Mouse (Mus musculus) embryonic facial prominence, embryonic 12.5 days (tissue): ENCODE results near the gene Tepp. TPM values are rescaled to one million over a fixed set of nuclear protein-coding genes. Genes with fewer than 3 reads are reported as not detected.

Experiments
- ATAC-seq: fragments of 200-750 bp; cut with Nextera tagmentation; 2 replicates; pipeline ENCODE4 v1.8.0; 2017; ENCODE audit not compliant: insufficient number of reproducible peaks, insufficient read depth, low FRiP score, low TSS enrichment
- H3K27ac ChIP-seq: fragments of 300-500 bp; sonication (generic); 2 replicates; pipeline ENCODE4 v1.5.1; 2016; ENCODE audit warnings: mild to moderate bottlenecking
- H3K27me3 ChIP-seq: fragments of 300-500 bp; sonication (generic); 2 replicates; pipeline ENCODE4 v1.6.1; 2016; ENCODE audit warnings: mild to moderate bottlenecking, moderate library complexity
- H3K36me3 ChIP-seq: fragments of 300-500 bp; sonication (generic); 2 replicates; pipeline ENCODE4 v1.6.1; 2016; ENCODE audit warnings: mild to moderate bottlenecking
- H3K4me1 ChIP-seq: fragments of 300-500 bp; sonication (generic); 2 replicates; pipeline ENCODE4 v1.6.1; 2016
- H3K4me2 ChIP-seq: fragments of 300-500 bp; sonication (generic); replicated peaks from 2 replicates; pipeline ENCODE4 v1.6.1; 2016; ENCODE audit warnings: mild to moderate bottlenecking, moderate library complexity
- H3K4me3 ChIP-seq: fragments of 300-500 bp; sonication (generic); 2 replicates; pipeline ENCODE4 v1.5.1; 2016; ENCODE audit warnings: mild to moderate bottlenecking
- H3K9ac ChIP-seq: fragments of 300-500 bp; sonication (generic); 2 replicates; pipeline ENCODE4 v1.6.1; 2016; ENCODE audit warnings: mild to moderate bottlenecking, moderate library complexity
- H3K9me3 ChIP-seq: fragments of 300-500 bp; sonication (generic); 2 replicates; pipeline ENCODE4 v1.6.1; 2016; ENCODE audit warnings: mild to moderate bottlenecking, moderate library complexity
- WGBS: fragments of 180-500 bp; shearing (Covaris S2); methylation state at CpG from one replicate; pipeline ENCODE4 v1.1.7; 2016; 5-methylcytosine and 5-hydroxymethylcytosine counted together
- polyA plus RNA-seq: library from polyadenylated mRNA; unstranded; fragments of >200 nt; fragmentation: Nextera tagmentation; extraction: Ambion mirVana; gene quantifications from 2 replicates; pipeline ENCODE4 v1.2.1, GENCODE M21; 2016

The Tepp gene
- 0.99 TPM in 1 of 2 replicates, not detected in the other for polyA plus RNA-seq

DNA sequence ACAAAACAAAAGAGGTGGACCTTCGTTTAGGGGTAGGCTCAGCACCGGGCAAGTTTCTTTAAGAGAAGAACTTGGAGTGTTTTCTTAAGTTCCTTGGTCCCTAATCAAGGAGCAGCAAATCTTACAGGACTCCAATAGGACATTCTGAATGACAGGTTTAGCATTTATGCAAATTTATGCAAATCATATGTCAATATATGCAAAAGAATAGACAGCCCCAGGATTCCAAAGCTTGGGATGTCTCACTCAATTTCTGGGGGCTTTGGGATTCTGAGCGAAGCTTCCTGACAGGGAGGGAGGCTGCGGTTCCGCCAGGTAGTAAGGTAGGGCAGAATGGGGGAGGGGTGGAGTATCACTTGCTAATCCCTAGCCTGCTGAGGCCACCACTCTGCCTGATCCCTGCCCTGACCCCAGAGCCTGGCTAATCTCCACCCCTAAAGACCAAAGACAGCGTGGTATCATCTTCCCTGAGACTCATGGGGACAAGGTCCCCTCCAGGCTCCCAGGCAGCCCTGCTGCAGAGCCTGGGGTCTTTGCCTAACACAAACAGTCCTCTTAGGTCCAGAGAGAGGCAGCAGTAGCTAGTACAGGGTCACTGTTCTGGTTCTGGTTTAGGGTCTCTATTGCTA, at the start of gene Tepp:
Gene Tepp (plus strand): TSS at position 225 of the 629 bp plus-strand sequence.
- WGBS = 28% methylated on average over 6 of the region's 6 CpGs
- no peak within 1 kb of the TSS for H3K27ac ChIP-seq
- H3K36me3 ChIP-seq = no peaks in the 10 kb centered on the region
- H3K27me3 ChIP-seq = no peaks in the 10 kb centered on the region
- no peak within 1 kb of the TSS for H3K9ac ChIP-seq
- H3K9me3 ChIP-seq = no peaks in the 10 kb centered on the region
- no peak for ATAC-seq
- H3K4me3 ChIP-seq = no peak within 1 kb of the TSS
- peaks cover 3% of the 10 kb centered on the region; the same call in 1 of the 2 replicates for H3K4me1 ChIP-seq
- H3K4me2 ChIP-seq = no peak within 1 kb of the TSS

DNA sequence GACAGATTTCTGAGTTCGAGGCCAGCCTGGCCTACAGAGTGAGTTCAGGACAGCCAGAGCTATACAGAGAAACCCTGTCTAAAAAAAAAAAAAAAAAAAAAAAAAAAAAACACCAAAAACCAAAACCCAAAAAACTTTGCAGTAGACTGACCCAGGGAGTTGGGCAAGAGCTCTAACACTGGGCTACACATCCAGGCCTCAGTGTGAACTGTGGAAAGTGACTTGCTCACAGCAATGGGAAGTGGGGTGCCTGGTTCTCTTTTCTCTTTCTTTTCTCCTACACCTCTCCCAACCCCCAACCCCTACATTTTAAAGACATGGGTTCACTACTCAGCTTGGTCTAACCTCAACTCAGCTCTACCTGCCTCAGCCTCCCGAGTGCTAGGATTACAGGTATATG, 48.2 kb upstream of the Tepp start:
- H3K27me3 ChIP-seq = no peaks in the 10 kb centered on the region

DNA sequence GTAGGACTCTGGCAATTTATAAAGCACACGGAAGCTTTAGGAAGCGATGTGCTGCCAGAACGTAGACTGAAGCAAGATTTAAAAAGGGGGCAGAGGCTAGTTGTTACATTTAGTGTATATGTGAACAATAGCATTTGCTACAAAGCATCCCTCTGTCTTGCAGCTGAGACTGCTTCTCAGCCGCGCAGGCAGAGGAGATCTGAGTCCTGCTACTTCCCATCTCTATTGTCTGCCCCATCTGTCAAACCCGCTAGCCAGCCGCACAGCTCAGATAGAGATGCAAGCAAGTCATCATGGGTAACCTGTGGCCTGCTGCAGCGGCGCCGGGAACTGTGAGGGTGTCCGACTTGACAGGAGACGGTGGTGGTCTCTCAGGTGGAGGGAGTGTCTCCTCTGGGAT, 39.9 kb upstream of the Tepp start:
- ATAC-seq = no peak
- no peaks in the 10 kb centered on the region for H3K36me3 ChIP-seq
- WGBS = 75% methylated on average over 12 of the region's 12 CpGs
- no peak overlapping the region for H3K4me3 ChIP-seq
- H3K4me2 ChIP-seq = no peak overlapping the region
- H3K27me3 ChIP-seq = 0 out of 2 replicates have a peak, but pooled peaks cover 4% of the 10 kb centered on the region
- no peak overlapping the region for H3K27ac ChIP-seq
- no peaks in the 10 kb centered on the region for H3K4me1 ChIP-seq
- no peaks in the 10 kb centered on the region for H3K9me3 ChIP-seq
- no peak overlapping the region for H3K9ac ChIP-seq

More for the DNA sequence above, 48.2 kb upstream of the Tepp start:
- Histone ChIP-seq H3K4me1 (no peaks in the 10 kb centered on the region), H3K4me3 (no peak overlapping the region), H3K9me3 (no peaks in the 10 kb centered on the region), H3K9ac (no peak overlapping the region), H3K4me2 (no peak overlapping the region), H3K27ac (no peak overlapping the region), H3K36me3 (no peaks in the 10 kb centered on the region)
- 85% methylated on average over 2 of the region's 2 CpGs for WGBS
- ATAC-seq = no peak

DNA sequence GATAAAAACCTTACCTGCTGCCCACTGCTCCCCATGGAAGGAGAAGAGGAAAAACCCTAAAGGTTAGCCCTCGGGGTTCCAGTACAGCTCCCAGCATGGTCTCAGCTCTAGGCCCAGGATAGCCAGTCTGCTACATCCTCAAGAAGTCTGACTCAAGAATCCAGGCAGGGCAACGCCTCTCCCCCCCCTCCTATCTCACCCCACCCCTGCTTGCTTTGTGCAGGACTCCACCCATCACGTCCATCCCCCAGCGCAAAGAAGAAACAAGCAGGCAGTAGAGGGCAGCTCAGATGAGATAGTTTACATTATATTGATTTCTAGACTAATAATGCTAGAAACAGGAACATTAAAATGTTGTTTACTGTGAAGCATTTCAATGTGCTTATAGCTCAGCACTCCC, 38.5 kb upstream of the Tepp start:
- WGBS = 23% methylated on average over 4 of the region's 4 CpGs
- Histone ChIP-seq H3K9ac (no peak overlapping the region), H3K9me3 (no peaks in the 10 kb centered on the region), H3K4me3 (no peak overlapping the region), H3K36me3 (no peaks in the 10 kb centered on the region), H3K4me2 (no peak overlapping the region), H3K27me3 (0 out of 2 replicates have a peak, but pooled peaks cover 4% of the 10 kb centered on the region), H3K27ac (no peak overlapping the region), H3K4me1 (no peaks in the 10 kb centered on the region)
- ATAC-seq = no peak

DNA sequence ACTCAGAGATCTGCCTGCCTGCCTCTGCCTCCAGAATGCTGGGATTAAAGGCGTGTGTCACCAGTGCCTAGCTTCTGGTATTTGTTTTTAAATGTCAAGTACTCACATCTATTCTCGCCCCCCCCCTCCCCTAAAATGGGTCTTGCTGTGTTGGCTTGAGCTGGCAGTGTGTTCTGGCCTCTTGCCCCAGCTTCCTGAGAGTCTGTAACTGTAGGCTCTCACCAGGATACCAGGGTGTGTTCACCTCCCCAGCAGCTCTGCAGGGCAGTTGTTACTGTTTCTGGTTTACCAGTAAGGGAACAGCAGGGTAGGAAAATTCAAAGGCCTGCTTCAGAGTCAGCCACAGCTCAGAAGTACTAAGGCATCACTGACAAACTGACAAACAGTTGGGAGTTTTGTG, 37.5 kb upstream of the Tepp start:
- Histone ChIP-seq H3K27ac (no peak overlapping the region), H3K27me3 (0 out of 2 replicates have a peak, but pooled peaks cover 4% of the 10 kb centered on the region), H3K4me1 (no peaks in the 10 kb centered on the region), H3K36me3 (no peaks in the 10 kb centered on the region), H3K4me2 (no peak overlapping the region), H3K9ac (no peak overlapping the region), H3K9me3 (no peaks in the 10 kb centered on the region), H3K4me3 (no peak overlapping the region)
- no peak for ATAC-seq
- 37% methylated on average over 2 of the region's 2 CpGs for WGBS

DNA sequence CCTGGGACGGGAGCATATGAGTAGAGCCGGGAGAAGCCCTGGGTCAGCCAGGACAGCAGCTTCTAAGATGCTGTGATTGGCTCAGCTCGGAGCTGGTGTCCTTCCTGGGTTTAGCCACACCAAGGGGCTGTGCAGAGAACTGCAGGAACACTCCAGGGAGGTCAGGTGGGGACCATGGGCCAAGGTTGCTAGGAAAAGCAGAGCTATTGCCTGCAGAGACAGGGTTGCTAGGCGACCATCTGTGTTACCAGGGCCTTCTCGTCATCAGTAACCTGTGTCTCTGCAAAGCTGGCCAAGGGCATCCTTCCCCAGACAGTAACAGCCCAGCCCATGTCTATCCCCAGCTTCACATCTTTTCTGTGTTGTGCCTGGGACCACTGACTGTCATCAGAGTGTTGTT, 28.9 kb upstream of the Tepp start:
- H3K9me3 ChIP-seq = no peaks in the 10 kb centered on the region
- no peak overlapping the region for H3K4me3 ChIP-seq
- no peak overlapping the region for H3K9ac ChIP-seq
- no peaks in the 10 kb centered on the region for H3K36me3 ChIP-seq
- no peaks in the 10 kb centered on the region for H3K4me1 ChIP-seq
- no peak overlapping the region for H3K27ac ChIP-seq
- 60% methylated on average over 5 of the region's 5 CpGs for WGBS
- H3K4me2 ChIP-seq = no peak overlapping the region
- no peak for ATAC-seq
- no peaks in the 10 kb centered on the region for H3K27me3 ChIP-seq

DNA sequence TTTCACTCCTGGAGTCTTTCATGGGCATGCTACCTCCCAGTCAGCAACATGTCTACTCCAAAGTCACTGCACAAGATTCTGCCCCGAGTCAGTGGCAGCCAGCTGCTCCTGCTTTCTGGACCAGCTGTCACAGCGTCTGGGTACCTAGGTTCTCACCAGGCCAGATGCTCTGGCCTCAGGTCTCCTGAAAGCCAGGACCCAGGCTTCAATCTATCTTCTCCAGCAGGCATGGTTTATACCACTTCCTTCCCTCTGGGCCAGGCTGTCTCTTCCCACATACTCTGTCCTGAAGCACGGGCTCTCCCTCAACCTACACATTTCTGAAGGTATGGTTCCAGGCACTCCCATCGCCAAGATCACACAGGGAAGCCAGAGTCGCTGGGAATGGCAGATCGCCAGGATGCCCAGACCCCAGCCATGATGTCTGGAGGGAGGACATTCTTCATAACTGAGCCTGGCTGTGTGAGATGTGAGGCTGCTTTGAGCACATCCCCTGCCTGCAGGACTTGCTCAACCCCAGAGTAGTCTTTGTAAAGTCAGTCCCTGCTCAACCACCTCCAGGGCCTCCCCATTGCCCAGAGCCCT, 21.2 kb upstream of the Tepp start:
- WGBS = 69% methylated on average over 6 of the region's 6 CpGs
- no peaks in the 10 kb centered on the region for H3K4me1 ChIP-seq
- no peak for ATAC-seq
- H3K9me3 ChIP-seq = no peaks in the 10 kb centered on the region
- no peaks in the 10 kb centered on the region for H3K27me3 ChIP-seq
- H3K27ac ChIP-seq = no peak overlapping the region
- H3K36me3 ChIP-seq = no peaks in the 10 kb centered on the region
- H3K9ac ChIP-seq = no peak overlapping the region
- H3K4me2 ChIP-seq = no peak overlapping the region
- H3K4me3 ChIP-seq = no peak overlapping the region

DNA sequence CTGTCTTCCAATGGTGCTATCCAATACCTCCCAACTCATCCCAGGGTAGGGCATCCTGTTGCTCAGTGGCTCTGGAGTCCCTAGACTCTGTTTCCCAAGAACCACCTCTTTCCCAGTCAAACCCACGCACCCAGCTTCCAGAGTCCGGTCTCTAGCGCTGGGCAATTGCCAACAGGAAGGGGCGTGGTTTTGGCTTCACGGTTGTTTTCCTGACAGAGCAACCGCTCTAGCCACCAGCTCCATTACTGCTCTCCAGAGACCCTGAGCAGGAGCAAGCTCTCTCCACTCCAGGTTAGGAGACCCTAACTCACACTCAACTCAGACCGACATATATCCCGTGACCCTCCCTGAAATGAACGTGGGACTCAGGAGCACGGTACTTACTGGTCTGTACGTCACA, 17.2 kb upstream of the Tepp start:
- ATAC-seq = no peak
- no peak overlapping the region for H3K9ac ChIP-seq
- H3K27me3 ChIP-seq = no peaks in the 10 kb centered on the region
- H3K4me3 ChIP-seq = no peak overlapping the region
- H3K9me3 ChIP-seq = no peaks in the 10 kb centered on the region
- no peak overlapping the region for H3K27ac ChIP-seq
- WGBS = 67% methylated on average over 11 of the region's 11 CpGs
- no peaks in the 10 kb centered on the region for H3K4me1 ChIP-seq
- H3K4me2 ChIP-seq = no peak overlapping the region
- H3K36me3 ChIP-seq = no peaks in the 10 kb centered on the region

DNA sequence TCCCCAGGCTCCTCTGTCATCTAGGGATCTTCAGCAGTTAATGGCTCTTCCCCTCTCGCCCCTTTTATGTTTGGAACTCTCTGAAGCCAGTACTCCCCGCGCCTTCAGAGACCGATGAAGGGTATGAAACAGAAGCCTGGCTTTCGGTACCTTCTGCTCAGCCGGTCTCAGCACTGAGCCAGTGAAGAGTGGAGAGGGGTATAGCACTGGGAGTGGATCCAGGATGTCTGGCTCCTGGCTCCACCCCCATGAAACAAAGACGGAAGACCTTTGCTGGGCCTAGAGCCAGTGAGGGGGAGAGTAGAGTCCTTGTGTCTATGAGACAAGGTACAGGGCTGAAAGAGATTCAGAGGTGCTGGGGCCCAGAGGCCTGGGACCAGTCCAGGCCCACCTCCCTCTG, 16.5 kb upstream of the Tepp start:
- WGBS = 73% methylated on average over 7 of the region's 7 CpGs

DNA sequence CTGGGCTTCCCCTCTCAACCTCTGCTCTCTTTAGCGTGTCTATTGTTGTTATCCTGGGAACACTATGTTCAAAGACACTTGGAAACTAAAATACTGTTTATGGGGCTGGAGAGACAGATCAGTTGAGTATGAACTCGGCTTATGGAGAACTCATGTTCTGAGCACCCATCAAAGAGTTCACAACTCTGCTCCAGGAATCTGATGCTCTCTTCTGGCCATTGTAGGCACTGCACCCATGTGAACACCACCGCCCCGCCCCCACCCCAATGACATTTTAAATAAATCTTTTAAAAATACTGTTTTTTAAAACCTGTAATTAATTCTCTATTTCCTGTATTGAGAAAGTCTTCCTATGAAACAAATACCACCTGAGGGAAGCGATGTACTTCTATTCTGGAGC, 8.0 kb upstream of the Tepp start:
- no peak overlapping the region for H3K27ac ChIP-seq
- no peak for ATAC-seq
- H3K36me3 ChIP-seq = no peaks in the 10 kb centered on the region
- no peak overlapping the region for H3K9ac ChIP-seq
- no peaks in the 10 kb centered on the region for H3K9me3 ChIP-seq
- H3K4me2 ChIP-seq = no peak overlapping the region
- no peaks in the 10 kb centered on the region for H3K27me3 ChIP-seq
- WGBS = 16% methylated on average over 5 of the region's 5 CpGs
- no peak overlapping the region for H3K4me3 ChIP-seq
- peaks cover 3% of the 10 kb centered on the region; the same call in 1 of the 2 replicates for H3K4me1 ChIP-seq

More for the DNA sequence above, 16.5 kb upstream of the Tepp start:
- Histone ChIP-seq H3K9ac (no peak overlapping the region), H3K4me2 (no peak overlapping the region), H3K27me3 (no peaks in the 10 kb centered on the region), H3K4me1 (no peaks in the 10 kb centered on the region), H3K36me3 (no peaks in the 10 kb centered on the region), H3K9me3 (no peaks in the 10 kb centered on the region), H3K27ac (no peak overlapping the region), H3K4me3 (no peak overlapping the region)
- no peak for ATAC-seq

DNA sequence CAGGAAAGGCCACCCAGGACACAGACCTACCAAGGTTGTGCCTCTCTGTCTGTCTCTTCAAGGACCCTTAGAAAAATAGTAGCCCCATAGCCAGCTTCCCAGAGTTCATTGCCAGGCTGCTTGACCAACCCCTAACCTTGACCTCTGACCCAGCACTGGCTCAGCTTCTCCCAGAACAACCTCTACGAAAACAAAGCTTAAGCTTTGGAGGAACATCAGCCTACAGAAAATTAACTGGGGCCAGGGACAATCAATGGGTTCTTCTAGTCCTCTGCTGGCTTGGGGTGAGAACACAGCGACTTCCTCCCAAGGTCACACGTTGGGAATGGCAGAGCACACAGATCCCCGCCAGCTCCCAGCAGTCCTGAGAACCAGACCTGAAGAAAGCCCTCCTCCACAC, 4.8 kb upstream of the Tepp start:
- 67% methylated on average over 4 of the region's 4 CpGs for WGBS
- Histone ChIP-seq H3K27ac (no peak overlapping the region), H3K9me3 (no peaks in the 10 kb centered on the region), H3K4me1 (peaks cover 3% of the 10 kb centered on the region; the same call in 1 of the 2 replicates), H3K27me3 (no peaks in the 10 kb centered on the region), H3K4me2 (no peak overlapping the region), H3K9ac (no peak overlapping the region), H3K4me3 (no peak overlapping the region), H3K36me3 (no peaks in the 10 kb centered on the region)
- ATAC-seq = no peak

DNA sequence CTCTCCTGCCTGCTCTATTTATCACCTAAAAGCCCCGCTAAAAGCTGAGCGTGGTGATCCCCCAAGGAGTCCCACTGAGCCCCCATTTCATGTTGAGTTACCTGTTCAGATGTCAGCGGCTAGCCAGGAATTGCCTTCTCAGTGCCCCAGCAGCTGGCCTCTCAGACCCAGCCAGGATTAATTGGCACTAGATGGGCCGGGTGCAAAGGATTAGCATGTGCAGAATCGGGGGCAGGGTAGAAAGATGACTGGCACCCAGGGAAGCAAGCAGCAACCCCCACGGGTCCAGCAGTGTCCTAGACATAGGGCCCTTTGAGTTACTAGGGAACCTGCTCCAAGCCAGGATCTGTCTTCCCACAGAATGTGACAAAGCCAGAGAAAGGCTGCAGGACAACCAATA, 3.9 kb upstream of the Tepp start, which contains the start of gene Cngb1:
Gene Cngb1 (minus strand): TSS at position 155 of the 400 bp plus-strand sequence.
- no peaks in the 10 kb centered on the region for H3K27me3 ChIP-seq
- ATAC-seq = no peak
- H3K36me3 ChIP-seq = no peaks in the 10 kb centered on the region

More for the DNA sequence above, 3.9 kb upstream of the Tepp start, which contains the start of gene Cngb1:
- H3K4me1 ChIP-seq = peaks cover 3% of the 10 kb centered on the region; the same call in 1 of the 2 replicates
- no peaks in the 10 kb centered on the region for H3K9me3 ChIP-seq
- H3K4me3 ChIP-seq = no peak within 1 kb of the TSS
- no peak within 1 kb of the TSS for H3K4me2 ChIP-seq
- WGBS = 45% methylated on average over 6 of the region's 6 CpGs
- no peak within 1 kb of the TSS for H3K27ac ChIP-seq
- H3K9ac ChIP-seq = no peak within 1 kb of the TSS
